Mouse (Mus musculus): Measurements from ENCODE around the gene Pbx2. TPM values are rescaled to one million over a fixed set of nuclear protein-coding genes. Genes with fewer than 3 reads are reported as not detected.
A peak's percentile ranks its signal among the peaks of the same experiment; 100 is the strongest.

Gene Pbx2
- polyA plus RNA-seq, 1 experiment from 2014 or later: 17.9 TPM

GRCm38 (mm10) chr17:34631647-34632046 is 40.6 kb downstream of the Pbx2 start:
- ATAC-seq (replicated peaks; ENCODE audit: low FRiP score): no peak
- H3K27me3 ChIP-seq (ENCODE audit: control insufficient read depth, insufficient read depth, low read length): peaks cover 26% of the 10 kb centered on the region
- H3K36me3 ChIP-seq (ENCODE audit: control insufficient read depth, insufficient read depth, low read length): no peaks in the 10 kb centered on the region
- WGBS: 3% methylated on average over 12 of the region's 12 CpGs
- peak overlapping the region; percentile 31 for H3K4me3 ChIP-seq (ENCODE audit: low read depth, low read length)
- peak overlapping the region; percentile 72 for H3K4me2 ChIP-seq (ENCODE audit: low read depth, low read length, severe bottlenecking)
- no peak overlapping the region for H3K27ac ChIP-seq (ENCODE audit: low read depth, low read length)
- H3K9ac ChIP-seq (ENCODE audit: low read length): peak overlapping the region; percentile 48
- no peaks in the 10 kb centered on the region for H3K9me3 ChIP-seq (ENCODE audit: control insufficient read depth, low read length)
- H3K4me1 ChIP-seq (replicated peaks; ENCODE audit: control insufficient read depth, insufficient read depth, low read length): peaks cover 28% of the 10 kb centered on the region
- DNase-seq (ENCODE audit: low spot score): peak; percentile 59

- peaks cover 28% of the 10 kb centered on the region for H3K4me1 ChIP-seq (replicated peaks; ENCODE audit: control insufficient read depth, insufficient read depth, low read length)
- under 1% methylated on average over 26 of the region's 26 CpGs for WGBS
- no peak for ATAC-seq (replicated peaks; ENCODE audit: low FRiP score)
- H3K9me3 ChIP-seq (ENCODE audit: control insufficient read depth, low read length): no peaks in the 10 kb centered on the region
- peaks cover 26% of the 10 kb centered on the region for H3K27me3 ChIP-seq (ENCODE audit: control insufficient read depth, insufficient read depth, low read length)
- H3K9ac ChIP-seq (ENCODE audit: low read length): peak overlapping the region; percentile 48
- H3K27ac ChIP-seq (ENCODE audit: low read depth, low read length): no peak overlapping the region
- peak; percentile 76 for DNase-seq (ENCODE audit: low spot score)
- peak overlapping the region; percentile 72 for H3K4me2 ChIP-seq (ENCODE audit: low read depth, low read length, severe bottlenecking)
- H3K36me3 ChIP-seq (ENCODE audit: control insufficient read depth, insufficient read depth, low read length): no peaks in the 10 kb centered on the region
- H3K4me3 ChIP-seq (ENCODE audit: low read depth, low read length): peak overlapping the region; percentile 31
These were observed 41.2 kb downstream of the Pbx2 start for GRCm38 (mm10) chr17:34632261-34632691.

GRCm38 (mm10) chr17:34635671-34636070 is 44.6 kb downstream of the Pbx2 start:
- 71% methylated on average over 2 of the region's 2 CpGs for WGBS
- Histone ChIP-seq H3K4me2 (ENCODE audit: low read depth, low read length, severe bottlenecking) (no peak overlapping the region), H3K9me3 (ENCODE audit: control insufficient read depth, low read length) (no peaks in the 10 kb centered on the region), H3K27me3 (ENCODE audit: control insufficient read depth, insufficient read depth, low read length) (peaks cover 16% of the 10 kb centered on the region), H3K27ac (ENCODE audit: low read depth, low read length) (no peak overlapping the region), H3K9ac (ENCODE audit: low read length) (no peak overlapping the region), H3K36me3 (ENCODE audit: control insufficient read depth, insufficient read depth, low read length) (no peaks in the 10 kb centered on the region), H3K4me1 (replicated peaks; ENCODE audit: control insufficient read depth, insufficient read depth, low read length) (peaks cover 12% of the 10 kb centered on the region), H3K4me3 (ENCODE audit: low read depth, low read length) (no peak overlapping the region)
- no peak for ATAC-seq (replicated peaks; ENCODE audit: low FRiP score)
- no peak for DNase-seq (ENCODE audit: low spot score)

GRCm38 (mm10) chr17:34637459-34637858 is 46.4 kb downstream of the Pbx2 start:
- Histone ChIP-seq H3K27me3 (ENCODE audit: control insufficient read depth, insufficient read depth, low read length) (peaks cover 1% of the 10 kb centered on the region), H3K9me3 (ENCODE audit: control insufficient read depth, low read length) (no peaks in the 10 kb centered on the region), H3K36me3 (ENCODE audit: control insufficient read depth, insufficient read depth, low read length) (no peaks in the 10 kb centered on the region), H3K4me2 (ENCODE audit: low read depth, low read length, severe bottlenecking) (no peak overlapping the region), H3K9ac (ENCODE audit: low read length) (no peak overlapping the region), H3K27ac (ENCODE audit: low read depth, low read length) (no peak overlapping the region), H3K4me1 (replicated peaks; ENCODE audit: control insufficient read depth, insufficient read depth, low read length) (peaks cover 7% of the 10 kb centered on the region; the same call in 1 of the 2 replicates), H3K4me3 (ENCODE audit: low read depth, low read length) (no peak overlapping the region)
- 58% methylated on average over 3 of the region's 3 CpGs for WGBS
- ATAC-seq (replicated peaks; ENCODE audit: low FRiP score) (no peak), DNase-seq (ENCODE audit: low spot score) (no peak)

- H3K4me3 ChIP-seq (ENCODE audit: low read depth, low read length): no peak overlapping the region
- no peaks in the 10 kb centered on the region for H3K36me3 ChIP-seq (ENCODE audit: control insufficient read depth, insufficient read depth, low read length)
- H3K9me3 ChIP-seq (ENCODE audit: control insufficient read depth, low read length): no peaks in the 10 kb centered on the region
- no peak overlapping the region for H3K4me2 ChIP-seq (ENCODE audit: low read depth, low read length, severe bottlenecking)
- no peak overlapping the region for H3K9ac ChIP-seq (ENCODE audit: low read length)
- H3K4me1 ChIP-seq (replicated peaks; ENCODE audit: control insufficient read depth, insufficient read depth, low read length): peaks cover 7% of the 10 kb centered on the region; the same call in 1 of the 2 replicates
- no peaks in the 10 kb centered on the region for H3K27me3 ChIP-seq (ENCODE audit: control insufficient read depth, insufficient read depth, low read length)
- DNase-seq (ENCODE audit: low spot score) (no peak), ATAC-seq (replicated peaks; ENCODE audit: low FRiP score) (no peak)
- WGBS: 84% methylated on average over 7 of the region's 7 CpGs
- H3K27ac ChIP-seq (ENCODE audit: low read depth, low read length): no peak overlapping the region
These were observed 48.6 kb downstream of the Pbx2 start for GRCm38 (mm10) chr17:34639461-34640255.

GRCm38 (mm10) chr17:34640778-34641601 is 49.9 kb downstream of the Pbx2 start:
- WGBS: 14% methylated on average over 11 of the region's 11 CpGs
- ATAC-seq (replicated peaks; ENCODE audit: low FRiP score) (0 out of 2 replicates have a peak, but pooled peaks have one; percentile 10), DNase-seq (ENCODE audit: low spot score) (no peak)
- no peak overlapping the region for H3K4me3 ChIP-seq (ENCODE audit: low read depth, low read length)
- H3K36me3 ChIP-seq (ENCODE audit: control insufficient read depth, insufficient read depth, low read length): no peaks in the 10 kb centered on the region
- peaks cover 10% of the 10 kb centered on the region for H3K4me1 ChIP-seq (replicated peaks; ENCODE audit: control insufficient read depth, insufficient read depth, low read length)
- H3K9me3 ChIP-seq (ENCODE audit: control insufficient read depth, low read length): no peaks in the 10 kb centered on the region
- H3K27ac ChIP-seq (ENCODE audit: low read depth, low read length): peak overlapping the region; percentile 48
- H3K27me3 ChIP-seq (ENCODE audit: control insufficient read depth, insufficient read depth, low read length): no peaks in the 10 kb centered on the region
- peak overlapping the region; percentile 45 for H3K9ac ChIP-seq (ENCODE audit: low read length)
- no peak overlapping the region for H3K4me2 ChIP-seq (ENCODE audit: low read depth, low read length, severe bottlenecking)

- WGBS: 89% methylated on average over 3 of the region's 3 CpGs
These were observed 50.9 kb downstream of the Pbx2 start for GRCm38 (mm10) chr17:34641945-34642344.

GRCm38 (mm10) chr17:34643379-34643778 is 52.3 kb downstream of the Pbx2 start:
- WGBS: 91% methylated on average over 4 of the region's 4 CpGs
- Histone ChIP-seq H3K9me3 (ENCODE audit: control insufficient read depth, low read length) (no peaks in the 10 kb centered on the region), H3K4me3 (ENCODE audit: low read depth, low read length) (no peak overlapping the region), H3K27ac (ENCODE audit: low read depth, low read length) (no peak overlapping the region), H3K9ac (ENCODE audit: low read length) (no peak overlapping the region), H3K27me3 (ENCODE audit: control insufficient read depth, insufficient read depth, low read length) (no peaks in the 10 kb centered on the region), H3K4me1 (replicated peaks; ENCODE audit: control insufficient read depth, insufficient read depth, low read length) (peaks cover 18% of the 10 kb centered on the region), H3K4me2 (ENCODE audit: low read depth, low read length, severe bottlenecking) (no peak overlapping the region), H3K36me3 (ENCODE audit: control insufficient read depth, insufficient read depth, low read length) (no peaks in the 10 kb centered on the region)
- no peak for ATAC-seq (replicated peaks; ENCODE audit: low FRiP score)
- no peak for DNase-seq (ENCODE audit: low spot score)

More at GRCm38 (mm10) chr17:34641945-34642344, 50.9 kb downstream of the Pbx2 start:
- H3K27ac ChIP-seq (ENCODE audit: low read depth, low read length): no peak overlapping the region
- H3K27me3 ChIP-seq (ENCODE audit: control insufficient read depth, insufficient read depth, low read length): no peaks in the 10 kb centered on the region
- no peak for ATAC-seq (replicated peaks; ENCODE audit: low FRiP score)
- H3K9ac ChIP-seq (ENCODE audit: low read length): no peak overlapping the region
- peaks cover 10% of the 10 kb centered on the region for H3K4me1 ChIP-seq (replicated peaks; ENCODE audit: control insufficient read depth, insufficient read depth, low read length)
- H3K36me3 ChIP-seq (ENCODE audit: control insufficient read depth, insufficient read depth, low read length): no peaks in the 10 kb centered on the region
- no peak for DNase-seq (ENCODE audit: low spot score)
- no peak overlapping the region for H3K4me3 ChIP-seq (ENCODE audit: low read depth, low read length)
- no peak overlapping the region for H3K4me2 ChIP-seq (ENCODE audit: low read depth, low read length, severe bottlenecking)
- no peaks in the 10 kb centered on the region for H3K9me3 ChIP-seq (ENCODE audit: control insufficient read depth, low read length)

Measured in forebrain, embryonic 11.5 days (tissue).